Mouse (Mus musculus) embryonic facial prominence, embryonic 14.5 days (tissue): ENCODE measurements at regions not wholly inside any gene's neighbourhood (a gene's known extent, or its start where the extent isn't known, plus 50 kb on each side); places are given as distances from the start of the nearest gene placed in this dataset.

Source experiments
- ATAC-seq: fragments of 200-750 bp; cut with Nextera tagmentation; 2 replicates; pipeline ENCODE4 v1.8.0; 2017; ENCODE audit warnings: low read depth, moderate number of reproducible peaks, moderate TSS enrichment
- DNase-seq: peaks from one replicate; pipeline ENCODE4 v3.0.0-alpha.2; 2015; ENCODE audit warnings: low spot score
- H3K27ac ChIP-seq: fragments of 300-500 bp; sonication (generic); replicated peaks from 2 replicates; pipeline ENCODE4 v1.5.1; 2014; ENCODE audit warnings: low read depth, mild to moderate bottlenecking, low read length, moderate library complexity
- H3K27me3 ChIP-seq: fragments of 300-500 bp; sonication (generic); replicated peaks from 2 replicates; pipeline ENCODE4 v1.6.1; 2014; ENCODE audit warnings: low read length; ENCODE audit not compliant: control insufficient read depth, insufficient read depth
- H3K36me3 ChIP-seq: fragments of 300-500 bp; sonication (generic); 2 replicates; pipeline ENCODE4 v1.6.1; 2014; ENCODE audit warnings: low read length, mixed read lengths; ENCODE audit not compliant: control insufficient read depth, insufficient read depth
- H3K4me1 ChIP-seq: fragments of 300-500 bp; sonication (generic); 2 replicates; pipeline ENCODE4 v1.6.1; 2014; ENCODE audit warnings: antibody characterized with exemption, low read length; ENCODE audit not compliant: control insufficient read depth, insufficient read depth
- H3K4me2 ChIP-seq: fragments of 300-500 bp; sonication (generic); 2 replicates; pipeline ENCODE4 v1.6.1; 2014; ENCODE audit warnings: low read depth, mild to moderate bottlenecking, low read length, moderate library complexity, mixed read lengths
- H3K4me3 ChIP-seq: fragments of 300-500 bp; sonication (generic); 2 replicates; pipeline ENCODE4 v1.5.1; 2014; ENCODE audit warnings: low read depth, mild to moderate bottlenecking, low read length
- H3K9ac ChIP-seq: fragments of 300-500 bp; sonication (generic); 2 replicates; pipeline ENCODE4 v1.6.1; 2014; ENCODE audit warnings: low read depth, mild to moderate bottlenecking, low read length, moderate library complexity, mixed read lengths
- H3K9me3 ChIP-seq: fragments of 300-500 bp; sonication (generic); 2 replicates; pipeline ENCODE4 v1.6.1; 2016; ENCODE audit warnings: low read length; ENCODE audit not compliant: control insufficient read depth
- WGBS: fragments of 180-500 bp; shearing (Covaris S2); extraction: QIAGEN DNeasy Blood & Tissue Kit; methylation state at CpG from one replicate; pipeline ENCODE4 v1.1.7; 2014; 5-methylcytosine and 5-hydroxymethylcytosine counted together

DNA sequence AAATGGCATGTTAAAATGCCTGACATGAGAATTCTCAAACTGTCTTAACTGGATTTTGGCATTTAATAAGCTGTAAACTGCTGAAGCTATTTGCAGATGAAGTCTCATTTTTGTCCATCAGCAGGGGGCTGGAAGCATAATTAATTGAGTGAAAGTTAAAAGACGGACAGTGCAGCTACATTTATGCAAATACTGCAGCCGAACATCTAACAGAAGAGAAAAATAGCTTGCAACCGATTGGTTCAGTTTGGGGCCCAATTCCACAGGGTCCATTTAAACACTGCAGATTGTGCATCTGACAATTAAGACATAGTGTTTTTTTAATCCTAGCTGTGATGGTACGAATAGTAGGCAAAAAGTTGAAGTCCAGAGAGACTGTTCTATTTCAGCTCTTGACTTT, 774.2 kb upstream of the Klhl1 start:
- H3K4me2 ChIP-seq = no peak overlapping the region
- DNase-seq (no peak), ATAC-seq (no peak)
- no peaks in the 10 kb centered on the region for H3K27me3 ChIP-seq
- no peak overlapping the region for H3K9ac ChIP-seq
- H3K36me3 ChIP-seq = no peaks in the 10 kb centered on the region
- H3K4me3 ChIP-seq = no peak overlapping the region
- 74% methylated on average over 4 of the region's 4 CpGs for WGBS
- H3K27ac ChIP-seq = no peak overlapping the region
- H3K4me1 ChIP-seq = no peaks in the 10 kb centered on the region
- H3K9me3 ChIP-seq = no peaks in the 10 kb centered on the region

GRCm38 (mm10) chr14:97287447-97287846, 768.5 kb upstream of the Klhl1 start:
- no peak for ATAC-seq
- Histone ChIP-seq H3K4me3 (no peak overlapping the region), H3K9me3 (no peaks in the 10 kb centered on the region), H3K4me2 (no peak overlapping the region), H3K27ac (no peak overlapping the region), H3K9ac (no peak overlapping the region), H3K4me1 (no peaks in the 10 kb centered on the region), H3K27me3 (no peaks in the 10 kb centered on the region), H3K36me3 (no peaks in the 10 kb centered on the region)
- DNase-seq = no peak

- DNase-seq = no peak
- H3K36me3 ChIP-seq = no peaks in the 10 kb centered on the region
- H3K4me2 ChIP-seq = no peak overlapping the region
- 44% methylated on average over 3 of the region's 3 CpGs for WGBS
- no peaks in the 10 kb centered on the region for H3K4me1 ChIP-seq
- no peak overlapping the region for H3K4me3 ChIP-seq
- no peak overlapping the region for H3K27ac ChIP-seq
- H3K9ac ChIP-seq = no peak overlapping the region
- no peaks in the 10 kb centered on the region for H3K9me3 ChIP-seq
- peak; percentile 22; the same call in 1 of the 2 replicates for ATAC-seq
- H3K27me3 ChIP-seq = no peaks in the 10 kb centered on the region
Observed at GRCm38 (mm10) chr14:97258461-97258860, 739.6 kb upstream of the Klhl1 start.
